Mouse (Mus musculus) gastrocnemius, postnatal 36 days (tissue): ENCODE data around the gene Hist1h4h. TPM values are rescaled to one million over a fixed set of nuclear protein-coding genes. Genes with fewer than 3 reads are reported as not detected.

Source experiments
- DNase-seq, 2 experiments: peaks; one replicate each; pipeline ENCODE4 v3.0.0; 2022
- intact Hi-C: fragments of 180-260 bp; cut with DNase I; formaldehyde crosslinking; loops from one replicate; pipeline ENCODE4 v1.15.1; 2025
- total RNA-seq, 2 experiments: library from RNA; stranded (reverse); gene quantifications; 2 replicates each; pipeline ENCODE4 v1.2.3; 2021

Hist1h4h gene
- total RNA-seq, 2 experiments from 2014 or later: 130 to 153 TPM

DNA sequence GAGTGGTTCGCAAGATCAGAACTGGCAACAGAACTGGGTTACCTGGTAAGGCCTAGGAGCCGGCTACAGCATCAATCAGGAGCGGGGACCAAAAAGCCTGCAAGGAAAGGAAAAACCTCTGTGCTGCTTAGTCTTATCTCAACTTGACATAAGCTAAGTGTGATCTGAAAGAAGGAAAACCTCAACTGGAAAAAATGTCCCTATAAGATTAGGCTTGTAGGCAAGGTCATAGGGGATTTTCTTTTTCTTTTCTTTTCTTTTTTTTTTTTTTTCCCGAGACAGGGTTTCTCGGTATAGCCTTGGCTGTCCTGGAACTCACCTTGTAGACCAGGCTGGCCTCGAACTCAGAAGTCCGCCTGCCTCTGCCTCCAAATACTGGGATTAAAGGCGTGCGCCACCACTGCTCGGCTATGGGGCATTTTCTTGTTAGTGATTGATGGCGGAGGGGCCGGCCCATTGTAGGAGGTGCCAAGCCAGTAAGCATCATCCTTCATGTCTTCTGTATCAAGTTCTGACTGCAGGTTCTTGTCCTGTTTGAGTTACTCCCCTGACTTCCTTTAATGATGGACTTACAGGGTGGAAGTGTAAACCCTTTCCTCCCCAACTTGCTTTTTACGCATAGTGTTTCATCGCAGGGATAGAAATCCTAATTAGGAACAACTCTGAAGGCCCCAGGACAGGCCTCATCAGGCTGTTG lies 23.9 kb upstream of the Hist1h4h start:
- DNase-seq: no peak
- intact Hi-C loops: no loop called here

DNA sequence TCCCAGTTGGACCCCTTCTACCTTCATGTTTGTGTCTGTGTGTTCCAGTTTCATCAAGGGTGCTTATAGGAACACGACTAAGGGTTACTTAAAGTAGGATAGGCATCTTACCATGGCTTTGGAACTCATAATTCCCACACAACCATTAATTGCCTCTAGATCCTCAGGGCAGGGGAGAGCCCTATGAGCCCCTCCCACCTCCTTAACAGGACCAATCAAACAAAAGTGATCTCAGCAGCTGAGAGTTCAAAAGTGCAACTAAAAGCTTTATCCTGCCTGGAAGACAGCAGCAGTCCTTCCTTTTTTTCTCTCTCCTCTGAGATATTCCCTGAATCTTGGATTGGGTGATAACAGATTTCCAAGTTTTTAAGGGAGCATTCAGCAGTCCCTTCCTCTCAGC lies 20.7 kb upstream of the Hist1h4h start:
- DNase-seq: no peak
- intact Hi-C loops: no loop called here

DNA sequence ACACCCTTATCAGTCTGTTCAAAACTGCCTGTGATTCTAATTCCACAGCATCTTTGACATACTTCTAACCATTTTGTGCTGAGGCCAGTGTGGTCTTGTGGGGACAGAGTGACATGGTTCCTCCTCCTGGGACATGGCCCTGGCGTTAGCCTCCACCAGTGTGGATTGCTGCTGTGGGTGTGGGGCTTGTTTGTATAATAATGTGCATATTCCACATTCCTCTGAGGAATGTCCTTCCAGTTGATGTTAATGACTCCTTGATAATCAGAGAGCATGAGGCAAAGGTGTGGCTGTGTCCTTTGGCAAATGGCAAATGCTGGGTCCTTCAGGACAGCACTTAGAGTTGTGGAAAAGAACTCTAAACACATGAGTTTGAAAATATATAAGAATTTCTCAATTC lies 17.3 kb upstream of the Hist1h4h start:
- intact Hi-C loops: no loop called here
- DNase-seq: no peak

DNA sequence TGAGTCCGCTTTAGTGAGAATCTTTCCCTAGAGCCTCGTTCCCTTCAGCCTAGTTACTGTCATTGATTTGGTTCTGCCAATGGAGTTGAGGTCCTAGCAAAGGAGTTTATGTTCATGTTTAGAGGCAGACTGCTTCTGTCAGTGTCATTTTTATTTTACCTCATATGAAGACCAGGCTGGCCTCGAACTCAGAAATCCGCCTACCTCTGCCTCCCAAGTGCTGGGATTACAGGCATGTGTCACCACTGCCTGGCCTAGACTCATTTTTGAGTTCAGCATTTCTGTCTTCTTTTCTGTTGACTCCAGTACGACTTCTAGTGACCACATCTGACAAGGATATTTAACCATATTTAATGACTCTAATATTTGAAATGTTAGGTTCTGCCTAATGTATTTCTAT lies 15.6 kb upstream of the Hist1h4h start:
- DNase-seq: no peak

DNA sequence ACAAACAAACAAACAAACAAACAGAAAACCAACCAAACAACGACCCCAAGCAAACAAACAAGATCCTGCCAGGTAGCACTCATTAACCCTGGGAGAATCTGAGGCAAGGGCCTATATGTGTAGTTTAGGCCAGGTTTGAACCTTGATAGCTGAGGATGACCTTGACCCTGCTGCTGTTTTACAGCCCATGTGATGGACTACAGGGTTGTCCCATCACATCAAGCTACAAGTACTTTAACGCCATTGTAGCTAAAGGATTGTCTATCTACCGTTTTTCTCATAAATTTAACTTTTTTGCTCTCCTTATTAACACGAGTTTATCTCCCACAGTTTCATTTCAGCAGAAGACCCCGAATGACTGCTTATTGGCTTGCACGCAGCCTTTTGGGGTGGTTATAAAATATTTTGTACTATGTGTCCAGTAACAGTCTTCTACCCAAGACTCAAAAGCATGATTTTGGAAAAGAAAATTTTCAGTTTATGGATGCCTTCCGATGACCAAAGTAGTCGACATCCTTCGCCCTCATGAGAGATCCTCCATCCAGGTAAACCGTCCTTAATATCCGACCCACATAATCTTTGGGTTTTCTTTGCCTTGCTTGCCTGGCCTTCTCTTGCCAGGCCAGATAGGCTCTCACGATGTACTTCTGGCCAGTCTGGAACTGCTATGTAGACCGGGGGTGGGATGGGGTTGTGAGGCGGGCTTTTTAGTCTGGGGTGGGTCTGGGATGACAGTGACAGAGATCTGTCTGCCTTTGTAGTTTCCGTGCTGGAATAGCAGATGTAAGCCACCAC lies 14.8 kb upstream of the Hist1h4h start:
- intact Hi-C loops: loop anchor here (5.0 kb wide), 1 partner anchor 1489 kb away; no protein-coding TSS in a partner anchor
- no peak for DNase-seq

More for the DNA sequence above, 15.6 kb upstream of the Hist1h4h start:
- intact Hi-C loops: loop anchor here (5.0 kb wide), 1 partner anchor 1488 kb away; no protein-coding TSS in a partner anchor

DNA sequence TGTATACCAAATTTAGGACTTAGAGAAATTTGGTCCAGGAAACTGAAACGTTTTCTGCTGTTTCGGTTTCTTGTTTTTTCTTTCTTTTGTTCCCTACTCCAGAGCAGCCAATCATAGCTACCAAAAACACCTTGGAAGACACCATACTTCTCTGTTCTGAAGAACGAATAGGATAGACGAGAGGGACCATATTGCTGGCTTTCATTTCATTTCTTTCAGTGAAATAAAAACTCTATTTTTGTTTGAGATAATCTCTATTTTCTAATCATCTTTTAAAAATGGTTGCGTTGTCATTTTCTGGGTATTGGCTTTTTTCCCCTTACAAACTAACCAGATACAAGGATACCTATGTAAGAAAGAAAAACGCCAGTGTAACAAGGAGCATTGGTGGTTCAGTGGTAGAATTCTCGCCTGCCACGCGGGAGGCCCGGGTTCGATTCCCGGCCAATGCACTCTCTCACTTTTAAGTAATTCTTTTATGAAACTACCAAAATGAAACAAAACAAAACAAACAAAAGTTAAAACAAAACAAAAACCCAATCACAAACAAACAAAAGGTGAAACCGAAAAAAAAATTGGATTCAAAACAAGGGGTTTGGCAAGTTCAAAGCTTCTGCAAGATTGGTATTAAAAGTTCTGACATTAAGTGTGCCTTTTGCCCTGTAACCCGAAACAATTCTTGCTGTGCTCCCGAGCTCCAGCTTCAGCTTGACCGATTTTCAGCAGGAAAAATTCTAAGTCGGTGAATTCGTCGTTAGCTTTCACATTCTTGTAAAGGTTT lies 13.8 kb upstream of the Hist1h4h start:
- intact Hi-C loops: loop anchor here (5.0 kb wide), 1 partner anchor 1490 kb away; no protein-coding TSS in a partner anchor
- peak; percentile 53 to 79 for DNase-seq

DNA sequence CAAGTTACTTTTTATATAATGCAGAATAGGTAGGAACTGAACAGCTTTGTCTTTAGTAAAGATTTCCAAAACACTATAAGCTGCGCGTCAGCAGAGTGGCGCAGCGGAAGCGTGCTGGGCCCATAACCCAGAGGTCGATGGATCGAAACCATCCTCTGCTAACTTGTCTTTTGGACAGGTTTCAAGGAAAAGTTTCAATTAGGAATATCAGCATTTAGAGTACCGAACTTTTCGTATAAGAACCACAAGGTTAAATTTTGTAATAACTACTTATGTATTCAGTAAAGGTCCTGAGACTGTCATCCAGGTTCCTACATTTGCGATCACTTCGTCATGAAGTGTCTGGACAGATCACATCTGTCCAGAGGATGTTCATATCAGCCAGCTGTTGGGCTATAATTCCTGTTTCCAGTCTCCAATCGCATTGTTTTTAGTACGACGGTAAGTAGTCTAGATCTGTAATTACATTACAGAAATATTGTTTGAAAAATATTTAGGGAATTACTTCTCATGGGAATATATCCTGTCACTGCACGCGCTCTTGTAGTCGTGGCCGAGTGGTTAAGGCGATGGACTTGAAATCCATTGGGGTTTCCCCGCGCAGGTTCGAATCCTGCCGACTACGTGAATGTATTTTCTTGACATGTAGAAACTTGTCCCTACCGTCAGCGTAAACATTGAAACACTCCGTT lies 13.1 kb upstream of the Hist1h4h start:
- intact Hi-C loops: loop anchor here (5.0 kb wide), 1 partner anchor 1490 kb away; no protein-coding TSS in a partner anchor
- peak; percentile 68 to 87 for DNase-seq

DNA sequence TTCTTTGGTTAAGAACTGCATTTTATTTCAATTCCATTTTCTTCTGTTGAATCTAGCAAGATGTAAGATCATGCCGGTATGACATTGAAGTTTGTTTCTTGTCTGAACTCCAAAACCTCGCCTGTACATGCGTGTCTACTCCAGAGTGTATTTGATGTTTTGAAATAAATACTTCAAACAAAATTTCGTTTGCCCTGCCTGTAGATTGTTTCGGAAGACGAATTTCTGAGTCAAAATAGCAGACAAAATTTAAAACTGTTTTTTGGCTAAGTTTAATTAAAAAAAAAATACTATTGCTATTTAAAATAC lies 12.6 kb upstream of the Hist1h4h start:
- no peak for DNase-seq
- intact Hi-C loops: loop anchor here (5.0 kb wide), 1 partner anchor 1491 kb away; no protein-coding TSS in a partner anchor

DNA sequence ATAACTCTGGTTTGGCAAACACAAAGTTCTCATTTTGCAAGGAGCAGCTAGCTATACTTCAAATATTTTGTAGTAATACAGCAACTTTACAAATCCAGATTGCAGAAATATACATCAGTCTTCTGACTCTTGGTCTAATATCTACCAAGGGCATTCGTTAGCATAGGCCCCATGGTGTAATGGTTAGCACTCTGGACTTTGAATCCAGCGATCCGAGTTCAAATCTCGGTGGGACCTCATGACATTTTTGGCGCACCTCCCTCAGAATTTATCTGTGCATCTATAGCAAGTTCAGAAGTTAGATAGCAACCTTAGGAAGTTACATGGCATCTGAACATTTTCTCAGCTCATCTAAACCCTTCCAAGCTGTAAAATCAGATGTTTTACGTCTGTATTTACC lies 12.0 kb upstream of the Hist1h4h start:
- intact Hi-C loops: loop anchor here (1.0 to 5.0 kb wide), 2 partner anchors 87 to 1492 kb away; no protein-coding TSS in a partner anchor
- peak; percentile 46 to 59 for DNase-seq

DNA sequence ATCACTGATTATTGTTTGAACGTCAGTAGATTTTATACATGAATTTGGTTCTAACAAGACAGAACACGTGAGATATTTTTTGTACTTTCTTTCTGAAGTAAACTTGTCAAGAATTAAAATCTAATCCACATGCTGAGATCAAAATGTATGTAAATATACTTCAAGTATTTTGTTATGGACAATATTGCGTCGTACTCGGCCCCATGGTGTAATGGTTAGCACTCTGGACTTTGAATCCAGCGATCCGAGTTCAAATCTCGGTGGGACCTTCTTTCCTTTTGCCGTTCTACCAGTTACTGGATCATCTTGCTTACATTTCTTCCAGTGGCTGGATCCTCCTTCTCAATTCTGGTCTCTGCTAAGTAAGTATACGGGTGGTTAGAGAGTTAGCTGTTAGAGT lies 11.4 kb upstream of the Hist1h4h start:
- DNase-seq: peak; percentile 44 to 61
- intact Hi-C loops: loop anchor here (1.0 to 5.0 kb wide), 2 partner anchors 87 to 1492 kb away; no protein-coding TSS in a partner anchor

DNA sequence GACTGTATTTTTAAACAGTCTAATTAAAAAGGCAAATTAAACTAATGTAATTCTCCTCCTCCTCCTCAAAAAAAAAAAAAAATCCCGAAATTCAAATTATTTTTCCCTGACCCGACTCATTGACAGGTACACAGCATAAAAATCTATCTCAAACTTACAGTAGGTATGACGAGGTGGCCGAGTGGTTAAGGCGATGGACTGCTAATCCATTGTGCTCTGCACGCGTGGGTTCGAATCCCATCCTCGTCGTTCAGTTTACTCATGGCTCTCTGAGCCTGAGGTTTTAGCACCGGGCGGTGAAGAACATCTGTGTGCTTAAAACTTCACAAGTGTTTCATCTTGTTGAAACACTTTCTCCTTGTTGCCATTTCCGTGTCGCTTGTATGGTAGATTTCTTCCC lies 9.1 kb upstream of the Hist1h4h start:
- peak; percentile 56 to 60 for DNase-seq
- intact Hi-C loops: no loop called here

DNA sequence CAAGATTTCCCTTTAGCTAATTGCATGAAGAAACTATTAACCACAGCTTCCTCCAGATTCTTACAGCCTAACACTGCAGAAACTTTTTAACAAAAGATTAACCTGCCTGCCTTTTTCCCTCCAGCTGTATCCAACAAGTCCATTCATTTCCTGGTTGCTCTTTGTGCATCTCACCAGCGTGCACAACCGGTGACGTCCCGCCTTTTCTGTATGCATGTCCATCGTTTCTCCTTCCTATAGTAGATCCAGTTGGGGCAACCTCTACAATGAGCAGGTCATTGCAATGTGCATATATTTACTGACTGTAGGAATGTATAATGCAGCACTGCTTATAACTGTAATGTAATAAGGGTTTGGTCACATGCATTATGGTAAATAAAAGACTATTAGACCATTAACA lies 6.9 kb upstream of the Hist1h4h start:
- DNase-seq: no peak
- intact Hi-C loops: no loop called here

DNA sequence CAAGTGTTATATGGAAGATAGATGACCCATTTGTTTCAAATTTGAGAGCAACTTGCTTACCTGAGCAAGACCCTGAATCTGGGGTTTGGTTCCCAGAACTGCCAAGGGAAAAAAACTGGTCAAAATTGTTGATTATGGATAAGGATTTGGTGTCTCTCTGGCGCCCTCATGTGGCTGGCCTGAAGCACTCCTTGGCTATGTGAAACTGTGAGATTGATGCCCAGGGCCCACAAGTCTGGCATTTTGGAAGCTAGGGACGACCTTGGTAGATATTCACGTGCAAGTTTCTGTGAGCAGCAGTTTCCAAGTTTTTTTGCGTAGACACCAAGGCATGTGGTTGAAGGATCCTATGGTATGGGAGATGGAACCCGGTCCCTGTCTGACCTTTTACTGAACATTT lies 6.2 kb upstream of the Hist1h4h start:
- DNase-seq: peak; percentile 41 to 55
- intact Hi-C loops: no loop called here

DNA sequence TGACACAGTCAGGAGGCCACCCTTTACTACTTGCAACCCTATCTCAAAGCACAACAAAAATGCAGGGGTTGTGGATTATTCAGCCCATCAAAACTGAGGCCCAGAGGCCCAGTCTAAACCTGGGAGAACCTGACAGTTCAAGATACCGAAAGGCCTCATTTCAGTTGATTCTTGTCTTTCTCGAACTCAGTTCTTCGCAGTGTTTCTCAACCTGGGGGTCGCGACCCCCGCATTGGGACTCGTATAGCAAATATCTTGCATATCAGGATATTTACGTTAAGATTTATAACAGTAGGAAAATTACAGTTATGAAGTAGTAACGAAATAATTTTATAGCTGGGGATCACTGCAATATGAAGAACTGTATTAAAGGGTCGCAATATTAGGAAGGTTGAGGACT lies 4.9 kb upstream of the Hist1h4h start:
- DNase-seq: no peak
- intact Hi-C loops: no loop called here

DNA sequence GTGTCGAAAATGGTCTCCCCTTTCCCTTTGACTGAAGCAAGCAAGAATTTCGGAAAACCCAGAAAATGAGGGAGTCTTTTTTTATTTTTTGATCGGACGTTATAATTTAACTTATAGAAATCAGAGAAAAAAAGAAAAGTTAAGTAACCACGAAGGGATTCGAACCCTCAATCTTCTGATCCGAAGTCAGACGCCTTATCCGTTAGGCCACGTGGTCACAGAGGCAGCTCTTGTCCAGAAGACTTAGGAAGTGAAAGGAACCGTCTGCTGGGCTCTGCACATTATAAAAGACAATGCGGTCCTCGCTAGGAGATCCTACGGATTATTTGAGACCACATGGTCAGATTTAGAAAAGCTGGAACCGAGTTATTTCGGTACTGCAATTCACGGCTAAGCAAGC lies 4.5 kb upstream of the Hist1h4h start:
- peak; percentile 82 to 86 for DNase-seq
- intact Hi-C loops: no loop called here

DNA sequence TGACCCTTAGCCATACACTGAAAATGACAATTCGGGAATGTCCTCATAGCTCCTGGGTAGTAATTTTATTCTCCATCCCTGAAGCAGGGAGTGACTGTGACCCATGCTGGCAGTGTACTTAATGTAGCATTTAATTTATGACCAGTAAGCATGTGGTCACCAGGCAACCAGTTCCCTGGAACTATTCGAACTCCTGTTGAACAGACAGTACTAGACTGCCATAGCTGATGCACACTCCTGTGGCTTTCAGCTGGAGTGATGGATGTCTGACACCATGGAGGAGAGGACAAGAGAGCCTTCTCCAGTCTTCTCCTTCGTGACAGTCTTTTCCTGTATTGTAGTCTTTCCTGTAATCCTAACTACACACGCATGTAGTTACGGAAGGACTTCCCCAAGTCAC lies 1.8 kb upstream of the Hist1h4h start:
- intact Hi-C loops: no loop called here
- DNase-seq: no peak

DNA sequence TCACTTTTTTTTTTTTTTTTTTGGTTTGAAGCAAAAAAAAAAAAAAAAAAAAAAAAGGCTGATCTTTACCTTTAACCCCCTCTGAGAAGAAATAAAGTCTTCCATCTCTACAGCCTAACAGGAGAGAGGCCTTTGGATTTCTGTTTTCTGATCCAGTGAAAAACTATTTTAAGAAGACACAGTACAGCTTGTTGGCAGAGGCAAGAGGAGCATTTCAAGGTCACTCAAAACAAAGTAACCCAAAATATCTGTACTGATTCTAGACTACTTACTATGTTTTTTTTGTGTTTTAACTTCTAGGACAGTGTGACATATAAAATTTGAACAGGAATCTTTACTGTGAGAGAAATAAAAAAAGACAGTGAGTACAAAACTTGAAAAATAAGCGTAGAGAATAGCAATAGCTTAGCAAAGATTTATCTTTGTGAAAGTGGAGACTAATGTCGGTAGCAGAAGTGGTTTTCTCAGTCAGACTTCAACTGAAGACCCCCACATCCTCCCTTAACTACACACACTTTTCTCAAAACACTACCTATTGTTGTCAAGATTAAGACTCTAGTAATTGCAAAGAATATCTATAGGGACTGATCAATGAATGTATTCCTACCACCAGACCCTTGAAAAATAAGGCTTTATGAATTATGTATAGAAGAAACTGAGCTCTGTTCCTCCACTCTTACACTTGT lies 1.2 kb upstream of the Hist1h4h start:
- no peak for DNase-seq
- intact Hi-C loops: no loop called here

DNA sequence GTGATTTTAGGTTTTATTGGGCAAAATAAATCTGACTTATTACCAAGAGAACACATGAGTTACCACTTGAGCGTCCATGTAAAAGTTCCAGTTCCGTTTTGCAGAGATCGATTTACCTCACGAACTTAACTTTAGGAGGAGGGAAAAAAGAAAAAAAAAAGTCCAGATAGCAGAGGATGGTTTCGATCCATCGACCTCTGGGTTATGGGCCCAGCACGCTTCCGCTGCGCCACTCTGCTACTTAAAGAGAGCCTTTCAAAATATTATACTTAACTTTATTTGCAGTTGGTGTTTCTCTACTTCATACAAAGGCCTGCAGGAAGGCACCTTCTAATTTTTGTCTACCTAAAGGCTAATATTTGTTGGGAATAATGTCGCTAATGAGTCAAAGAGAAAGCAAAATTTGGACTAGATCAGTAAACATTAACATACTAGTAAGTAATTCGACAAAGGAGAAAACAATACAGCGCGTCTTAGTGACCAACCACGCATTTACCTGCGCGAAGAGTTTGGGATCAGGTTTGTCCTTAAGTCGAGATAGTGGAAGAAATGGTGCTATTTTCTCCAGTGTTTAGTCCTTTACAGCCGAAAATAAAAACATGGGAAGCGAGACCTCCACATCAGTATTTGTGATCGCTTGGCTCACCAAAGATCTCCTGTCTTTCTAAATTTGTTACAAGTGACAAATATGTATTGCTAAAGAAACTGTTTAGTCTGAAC lies 509 bp upstream of the Hist1h4h start:
- peak in 1 of 2 experiments; percentile 65 for DNase-seq
- intact Hi-C loops: no loop called here
